Mouse (Mus musculus) hindbrain, embryonic 14.5 days (tissue): Measurements from ENCODE around the gene Foxn3. TPM values are rescaled to one million over a fixed set of nuclear protein-coding genes. Genes with fewer than 3 reads are reported as not detected.

Experiments
- ATAC-seq: fragments of 200-750 bp; cut with Nextera tagmentation; 2 replicates; pipeline ENCODE4 v1.8.0; 2017; ENCODE audit warnings: moderate number of reproducible peaks, mild to moderate bottlenecking, moderate TSS enrichment, moderate library complexity; ENCODE audit not compliant: low FRiP score
- DNase-seq: peaks from one replicate; pipeline ENCODE4 v3.0.0-alpha.2; 2015; ENCODE audit warnings: low spot score
- H3K27ac ChIP-seq: fragments of 300-500 bp; sonication (generic); 2 replicates; pipeline ENCODE4 v1.5.1; 2014; ENCODE audit warnings: mild to moderate bottlenecking, moderate library complexity
- H3K27me3 ChIP-seq: fragments of 300-500 bp; sonication (generic); 2 replicates; pipeline ENCODE4 v1.6.1; 2014; ENCODE audit warnings: mild to moderate bottlenecking, low read length, mixed read lengths; ENCODE audit not compliant: control insufficient read depth, insufficient read depth
- H3K36me3 ChIP-seq: fragments of 300-500 bp; sonication (generic); replicated peaks from 2 replicates; pipeline ENCODE4 v1.6.1; 2014; ENCODE audit not compliant: control insufficient read depth, insufficient read depth
- H3K4me1 ChIP-seq: fragments of 300-500 bp; sonication (generic); replicated peaks from 2 replicates; pipeline ENCODE4 v1.6.1; 2014; ENCODE audit warnings: antibody characterized with exemption, low read length, mixed read lengths; ENCODE audit not compliant: control insufficient read depth, insufficient read depth
- H3K4me2 ChIP-seq: fragments of 300-500 bp; sonication (generic); replicated peaks from 2 replicates; pipeline ENCODE4 v1.6.1; 2014; ENCODE audit warnings: mild to moderate bottlenecking, moderate library complexity
- H3K4me3 ChIP-seq: fragments of 300-500 bp; sonication (generic); replicated peaks from 2 replicates; pipeline ENCODE4 v1.5.1; 2014; ENCODE audit warnings: mild to moderate bottlenecking, low read length
- H3K9ac ChIP-seq: fragments of 300-500 bp; sonication (generic); 2 replicates; pipeline ENCODE4 v1.6.1; 2014
- H3K9me3 ChIP-seq: fragments of 300-500 bp; sonication (generic); 2 replicates; pipeline ENCODE4 v1.6.1; 2016; ENCODE audit warnings: low read length; ENCODE audit not compliant: control insufficient read depth
- WGBS: fragments of 180-500 bp; shearing (Covaris S2); extraction: QIAGEN DNeasy Blood & Tissue Kit; methylation state at CpG from one replicate; pipeline ENCODE4 v1.1.7; 2014; 5-methylcytosine and 5-hydroxymethylcytosine counted together
- polyA plus RNA-seq: library from polyadenylated mRNA; unstranded; fragments of >200 nt; fragmentation: Nextera tagmentation; extraction: Ambion mirVana; gene quantifications from 2 replicates; pipeline ENCODE4 v1.2.1, GENCODE M21; 2014

Foxn3 gene
- polyA plus RNA-seq, 1 experiment from 2014 or later = 84.9 TPM

DNA sequence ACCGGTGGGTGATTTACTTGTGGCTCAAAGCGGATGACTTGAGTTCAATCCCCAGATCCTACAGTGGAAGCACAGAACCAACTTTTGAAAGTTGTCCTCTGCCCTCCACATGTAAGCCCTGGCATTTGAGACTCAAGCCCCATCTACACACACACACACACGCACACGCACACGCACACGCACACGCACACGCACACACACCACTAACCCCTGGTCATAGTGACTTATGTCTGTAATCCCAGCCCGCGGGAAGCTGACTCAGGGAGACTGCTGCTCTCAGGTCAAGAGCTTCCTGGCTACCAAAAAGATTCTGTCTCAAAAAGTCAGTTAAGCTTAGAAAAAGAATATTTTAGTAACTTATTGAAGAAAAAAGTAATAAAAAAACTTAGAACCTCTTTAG lies 13.6 kb downstream of the Foxn3 start:
- 95% methylated on average over 10 of the region's 10 CpGs for WGBS
- no peaks in the 10 kb centered on the region; the same call in 1 of the 2 replicates for H3K4me1 ChIP-seq

DNA sequence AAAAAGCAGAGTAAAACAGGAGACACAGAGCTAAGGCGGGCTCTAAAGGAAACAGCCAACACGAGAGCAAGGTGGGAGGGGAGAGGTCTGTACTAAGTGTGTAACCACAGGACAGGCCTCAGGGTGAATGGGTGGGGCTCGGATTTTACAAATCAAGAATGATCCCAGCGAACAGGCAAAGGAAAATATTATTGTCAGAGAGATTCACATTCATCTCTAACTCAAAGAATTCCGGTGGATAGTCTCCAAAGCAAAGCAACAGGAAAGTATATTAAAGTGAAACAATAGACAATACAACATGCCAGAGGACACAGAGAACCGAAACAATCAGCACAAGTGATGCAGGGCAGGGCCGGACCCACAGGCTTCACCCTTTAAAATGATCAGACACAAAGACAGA lies 15.0 kb downstream of the Foxn3 start:
- Histone ChIP-seq H3K27ac (no peak overlapping the region), H3K36me3 (no peaks in the 10 kb centered on the region), H3K4me2 (no peak overlapping the region), H3K4me1 (no peaks in the 10 kb centered on the region; the same call in 1 of the 2 replicates), H3K9ac (no peak overlapping the region), H3K9me3 (no peaks in the 10 kb centered on the region), H3K4me3 (no peak overlapping the region), H3K27me3 (no peaks in the 10 kb centered on the region)
- ATAC-seq (no peak), DNase-seq (no peak)
- 82% methylated on average over 7 of the region's 7 CpGs for WGBS

More for the DNA sequence above, 13.6 kb downstream of the Foxn3 start:
- DNase-seq (no peak), ATAC-seq (no peak)
- Histone ChIP-seq H3K27me3 (no peaks in the 10 kb centered on the region), H3K4me2 (no peak overlapping the region), H3K9ac (no peak overlapping the region), H3K27ac (no peak overlapping the region), H3K36me3 (no peaks in the 10 kb centered on the region), H3K4me3 (no peak overlapping the region), H3K9me3 (no peaks in the 10 kb centered on the region)

DNA sequence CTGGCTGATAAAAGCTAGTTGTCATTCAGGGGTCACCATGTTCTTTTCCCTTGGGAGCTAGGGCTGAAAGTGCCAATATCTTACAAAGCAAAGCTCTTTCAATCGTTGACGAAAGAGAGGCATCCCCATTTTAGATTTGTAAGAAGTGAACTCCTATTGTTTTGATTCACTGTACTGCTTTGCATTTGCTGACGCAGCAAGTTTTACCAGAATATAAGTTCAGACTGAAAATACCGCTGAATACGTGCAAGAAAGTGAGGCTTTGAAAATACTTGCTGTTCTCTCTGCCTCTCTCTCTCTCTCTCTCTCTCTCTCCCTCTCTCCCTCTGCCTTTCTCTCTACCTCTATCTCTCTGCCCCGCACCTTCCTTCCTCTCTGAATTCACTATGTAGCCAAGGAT lies 16.1 kb downstream of the Foxn3 start:
- H3K9me3 ChIP-seq = no peaks in the 10 kb centered on the region
- no peaks in the 10 kb centered on the region for H3K36me3 ChIP-seq
- 80% methylated on average over 6 of the region's 6 CpGs for WGBS
- H3K4me2 ChIP-seq = no peak overlapping the region
- H3K27me3 ChIP-seq = no peaks in the 10 kb centered on the region
- H3K9ac ChIP-seq = no peak overlapping the region
- no peaks in the 10 kb centered on the region; the same call in 1 of the 2 replicates for H3K4me1 ChIP-seq
- no peak overlapping the region for H3K4me3 ChIP-seq
- DNase-seq = no peak
- ATAC-seq = no peak
- no peak overlapping the region for H3K27ac ChIP-seq

DNA sequence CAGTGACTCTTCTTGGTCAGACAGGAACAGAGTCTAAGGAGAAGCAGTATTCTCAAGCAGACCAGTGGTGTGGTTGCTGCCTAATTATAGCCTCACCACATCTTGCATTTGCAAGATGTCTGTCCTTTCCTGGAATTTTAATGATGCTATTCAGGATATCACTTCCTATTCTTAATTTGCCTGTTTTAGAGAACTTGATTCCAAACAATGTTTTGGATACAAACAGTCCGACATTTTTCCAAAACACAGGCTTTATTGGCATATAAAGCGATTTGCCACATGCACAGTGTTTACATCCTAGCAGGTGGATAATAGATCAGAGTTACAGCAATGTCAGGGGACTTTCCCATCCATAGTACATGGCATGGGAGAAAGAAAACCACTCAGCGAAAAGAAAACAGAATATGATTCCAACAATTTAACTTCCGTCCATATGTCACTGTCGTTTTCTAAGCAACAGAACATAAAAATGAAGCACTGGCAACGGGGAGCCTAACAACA lies 18.1 kb downstream of the Foxn3 start:
- no peak for DNase-seq
- 68% methylated on average over 6 of the region's 6 CpGs for WGBS
- Histone ChIP-seq H3K27me3 (no peaks in the 10 kb centered on the region), H3K4me2 (no peak overlapping the region), H3K9me3 (no peaks in the 10 kb centered on the region), H3K36me3 (no peaks in the 10 kb centered on the region), H3K4me1 (no peaks in the 10 kb centered on the region; the same call in 1 of the 2 replicates), H3K27ac (no peak overlapping the region), H3K4me3 (no peak overlapping the region), H3K9ac (no peak overlapping the region)
- ATAC-seq = no peak

DNA sequence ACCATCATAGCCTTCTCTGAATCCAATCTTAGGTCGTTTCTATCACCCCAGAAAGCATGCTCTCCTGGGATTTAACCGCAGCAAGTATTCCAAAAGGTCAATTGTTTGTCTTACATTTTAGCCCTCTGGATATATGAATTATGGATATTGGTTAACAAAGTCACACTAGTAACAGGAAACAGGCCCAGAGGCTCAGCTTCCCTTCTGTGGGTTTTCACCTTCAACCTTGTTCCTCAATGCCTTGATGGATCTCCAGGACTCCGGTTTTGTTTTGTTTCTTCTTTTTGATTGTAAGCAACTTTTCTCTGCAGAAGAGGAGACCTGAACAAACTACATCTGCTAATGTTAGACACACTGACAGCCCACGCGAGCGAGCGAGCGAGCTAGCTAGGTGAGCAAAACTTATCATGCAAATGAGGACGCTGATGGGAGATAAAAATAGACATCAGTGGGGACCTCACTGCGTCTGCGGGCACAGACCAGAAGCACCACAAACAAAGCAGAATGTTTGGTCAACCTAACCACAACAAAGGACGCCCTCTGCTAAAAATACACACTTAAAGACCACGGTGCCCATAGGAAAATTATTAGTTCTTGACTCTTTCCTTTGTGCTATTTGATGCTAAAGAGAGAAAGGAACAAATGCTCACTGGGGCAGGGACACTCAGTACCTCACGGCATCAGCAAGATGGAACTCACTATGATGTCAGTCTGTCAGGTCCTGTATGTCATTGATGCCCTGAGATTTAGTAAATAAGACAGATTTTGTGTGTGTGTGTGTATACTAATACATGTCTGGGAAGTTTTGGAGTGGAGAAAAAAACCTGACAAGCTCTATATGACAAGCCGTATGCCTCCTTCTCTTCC lies 18.9 kb downstream of the Foxn3 start:
- H3K27ac ChIP-seq = no peak overlapping the region
- H3K9me3 ChIP-seq = no peaks in the 10 kb centered on the region
- no peak overlapping the region for H3K4me2 ChIP-seq
- H3K36me3 ChIP-seq = no peaks in the 10 kb centered on the region
- no peaks in the 10 kb centered on the region for H3K27me3 ChIP-seq
- H3K4me1 ChIP-seq = no peaks in the 10 kb centered on the region; the same call in 1 of the 2 replicates
- H3K4me3 ChIP-seq = no peak overlapping the region
- no peak for ATAC-seq
- DNase-seq = no peak
- no peak overlapping the region for H3K9ac ChIP-seq
- 83% methylated on average over 15 of the region's 15 CpGs for WGBS

DNA sequence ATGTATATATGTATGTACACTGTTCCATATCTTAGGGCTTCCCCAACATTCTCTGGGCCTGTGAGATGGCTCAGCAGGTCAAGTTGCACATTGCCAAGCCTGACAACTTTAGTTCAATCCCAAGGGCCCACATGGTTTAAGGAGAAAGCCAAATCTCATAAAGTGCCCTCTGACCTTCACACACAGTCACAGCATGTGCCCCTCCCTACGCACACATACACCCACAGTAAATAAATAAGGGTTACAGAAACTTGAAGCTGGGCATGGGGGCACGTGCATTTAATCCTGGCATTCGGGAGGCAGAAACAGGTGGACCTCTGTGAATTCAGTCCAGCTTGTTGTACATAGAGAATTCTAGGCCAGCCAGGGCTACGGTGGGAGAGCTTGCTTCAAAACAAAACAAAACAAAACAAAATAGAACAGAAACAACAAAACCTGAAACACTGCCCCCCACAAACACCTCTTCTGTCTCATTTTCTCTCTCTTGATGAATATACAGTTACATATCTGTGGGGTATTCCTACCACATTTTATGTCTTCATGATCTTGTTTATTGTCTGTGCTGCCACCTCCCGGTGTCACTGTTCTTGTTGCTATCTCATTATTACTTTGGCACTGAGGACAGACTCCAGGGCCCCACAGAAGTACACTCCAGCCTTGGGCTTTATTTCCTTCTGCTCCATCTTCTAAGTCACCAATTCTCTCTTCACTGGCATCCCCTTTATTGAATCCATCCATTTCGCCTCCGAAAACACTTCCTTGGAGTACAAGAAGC lies 19.8 kb downstream of the Foxn3 start:
- WGBS = 97% methylated on average over 7 of the region's 7 CpGs
- ATAC-seq (no peak), DNase-seq (no peak)
- no peaks in the 10 kb centered on the region; the same call in 1 of the 2 replicates for H3K4me1 ChIP-seq
- H3K27ac ChIP-seq = no peak overlapping the region
- H3K4me2 ChIP-seq = no peak overlapping the region
- no peaks in the 10 kb centered on the region for H3K9me3 ChIP-seq
- H3K4me3 ChIP-seq = no peak overlapping the region
- H3K27me3 ChIP-seq = no peaks in the 10 kb centered on the region
- no peak overlapping the region for H3K9ac ChIP-seq
- no peaks in the 10 kb centered on the region for H3K36me3 ChIP-seq

DNA sequence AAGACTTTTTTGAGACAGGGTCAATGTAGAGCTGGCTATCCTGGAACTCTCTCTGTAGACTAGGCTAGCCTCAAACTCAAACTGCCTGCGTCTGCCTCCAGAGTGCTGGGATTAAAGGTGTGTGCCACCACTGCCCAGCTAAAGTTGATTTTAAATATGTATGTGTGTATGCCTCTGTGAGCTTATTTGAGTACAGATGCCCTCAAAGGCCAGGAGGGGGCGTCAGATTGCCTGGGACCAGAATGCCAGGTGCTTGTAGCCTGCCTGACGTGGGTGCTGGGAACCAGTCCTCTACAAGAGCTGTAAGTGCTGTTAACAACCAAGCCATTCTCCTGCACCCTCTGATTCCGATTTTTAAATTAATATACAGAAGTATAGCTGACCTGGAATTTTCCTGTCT lies 23.2 kb downstream of the Foxn3 start:
- 95% methylated on average over 4 of the region's 4 CpGs for WGBS
- ATAC-seq (no peak), DNase-seq (no peak)
- Histone ChIP-seq H3K27me3 (no peaks in the 10 kb centered on the region), H3K4me2 (no peak overlapping the region), H3K27ac (no peak overlapping the region), H3K36me3 (no peaks in the 10 kb centered on the region), H3K4me1 (no peaks in the 10 kb centered on the region), H3K9ac (no peak overlapping the region), H3K9me3 (peaks cover 9% of the 10 kb centered on the region; the same call in 1 of the 2 replicates), H3K4me3 (no peak overlapping the region)

DNA sequence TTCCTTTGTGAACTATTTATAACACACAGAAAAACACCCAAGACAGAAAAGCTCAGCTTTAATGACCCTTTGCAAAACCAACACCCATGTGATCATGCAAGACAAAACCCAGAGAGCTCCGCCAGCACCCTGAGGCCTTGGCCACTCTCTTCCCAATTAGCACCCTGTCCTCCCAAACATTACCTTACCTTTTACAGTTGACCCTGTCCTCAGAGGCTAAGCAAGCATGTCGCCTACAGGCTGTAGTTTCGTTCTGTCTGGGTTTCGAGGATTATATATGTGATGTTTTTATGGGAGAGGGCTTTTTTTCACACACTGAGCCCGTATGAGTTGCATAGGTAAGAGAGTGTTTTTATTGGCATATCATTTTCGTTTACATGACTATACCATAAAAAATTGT lies 26.1 kb downstream of the Foxn3 start:
- ATAC-seq = no peak
- Histone ChIP-seq H3K4me3 (no peak overlapping the region), H3K4me2 (no peak overlapping the region), H3K9ac (no peak overlapping the region), H3K27me3 (no peaks in the 10 kb centered on the region), H3K9me3 (peaks cover 9% of the 10 kb centered on the region; the same call in 1 of the 2 replicates), H3K27ac (no peak overlapping the region), H3K4me1 (no peaks in the 10 kb centered on the region), H3K36me3 (no peaks in the 10 kb centered on the region)
- DNase-seq = no peak
- WGBS = 94% methylated on average over 6 of the region's 6 CpGs

DNA sequence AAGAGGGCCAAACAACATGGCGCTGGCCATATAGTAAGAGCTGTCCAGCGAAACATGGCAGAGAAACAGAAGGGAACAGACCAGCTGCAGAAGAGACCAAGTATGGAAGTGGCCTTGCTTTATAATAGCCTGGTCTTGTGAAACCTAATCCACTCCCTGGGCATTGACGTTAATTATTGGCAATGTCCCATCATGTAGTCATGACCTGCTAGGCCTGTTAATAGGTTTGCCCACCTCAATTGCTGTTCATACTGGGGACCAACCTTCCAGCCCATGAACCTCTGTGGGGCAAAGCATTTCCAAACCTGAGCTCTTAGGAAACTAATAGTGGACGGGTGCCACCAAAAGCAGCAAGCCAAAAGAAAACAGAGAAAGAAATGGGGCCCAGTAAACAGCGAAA lies 27.0 kb downstream of the Foxn3 start:
- no peak overlapping the region for H3K9ac ChIP-seq
- peaks cover 9% of the 10 kb centered on the region; the same call in 1 of the 2 replicates for H3K9me3 ChIP-seq
- no peak overlapping the region for H3K4me3 ChIP-seq
- DNase-seq (no peak), ATAC-seq (no peak)
- no peaks in the 10 kb centered on the region for H3K27me3 ChIP-seq
- no peak overlapping the region for H3K4me2 ChIP-seq
- 97% methylated on average over 5 of the region's 5 CpGs for WGBS
- H3K27ac ChIP-seq = no peak overlapping the region
- no peaks in the 10 kb centered on the region for H3K36me3 ChIP-seq
- H3K4me1 ChIP-seq = no peaks in the 10 kb centered on the region
